Mouse (Mus musculus): ENCODE measurements at regions not wholly inside any gene's neighbourhood (a gene's known extent, or its start where the extent isn't known, plus 50 kb on each side); places are given as distances from the start of the nearest gene placed in this dataset.

DNA sequence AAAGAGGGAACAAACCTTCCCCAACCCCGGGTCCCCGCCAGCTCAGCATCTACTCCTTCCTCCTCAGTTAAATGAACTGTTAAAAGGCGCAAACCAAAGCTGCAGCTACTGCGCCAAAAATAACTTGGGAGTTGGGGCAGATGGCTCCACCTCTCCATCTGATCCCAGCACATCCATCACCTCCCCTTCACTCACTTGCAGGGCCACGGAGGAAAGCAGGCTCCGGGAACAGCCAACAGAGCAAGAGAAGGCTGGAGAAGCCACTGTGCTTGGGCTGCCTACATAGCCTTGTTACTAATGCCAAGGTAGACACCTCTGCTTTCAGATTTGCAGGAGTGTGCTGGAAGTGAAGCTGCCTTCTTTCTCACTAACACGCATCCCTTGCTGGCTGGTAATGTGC lies 171.8 kb upstream of the Gm765 start:
- intact Hi-C loops (cut with DNase I) = loop anchor here (10.0 kb wide), 1 partner anchor 120 kb away; no protein-coding TSS in a partner anchor
- peak; percentile 32 to 48 for DNase-seq (ENCODE audit: low spot score in 2 of 2)

DNA sequence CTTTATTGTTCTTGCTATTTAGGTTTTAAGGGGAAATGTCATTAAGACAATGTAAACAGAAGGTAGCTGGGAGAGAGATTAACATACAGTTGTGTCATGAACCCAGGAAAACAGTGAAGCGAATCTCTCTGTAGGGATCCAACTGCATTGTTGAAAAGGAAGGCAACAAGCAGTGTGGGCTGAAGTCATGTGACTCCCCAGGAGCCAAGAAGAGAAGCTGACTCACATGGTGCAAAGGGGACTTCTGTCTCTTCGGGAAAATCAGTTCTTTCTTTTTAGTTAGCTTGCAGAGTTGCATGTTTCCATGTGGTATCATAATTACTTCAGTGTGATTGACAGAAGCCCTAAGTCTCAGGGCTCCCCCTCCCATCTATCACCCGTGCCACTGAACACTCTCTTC lies 170.7 kb upstream of the Gm765 start:
- DNase-seq (ENCODE audit: low spot score in 2 of 2) = no peak
- intact Hi-C loops (cut with DNase I) = loop anchor here (10.0 kb wide), 1 partner anchor 118 kb away; no protein-coding TSS in a partner anchor

DNA sequence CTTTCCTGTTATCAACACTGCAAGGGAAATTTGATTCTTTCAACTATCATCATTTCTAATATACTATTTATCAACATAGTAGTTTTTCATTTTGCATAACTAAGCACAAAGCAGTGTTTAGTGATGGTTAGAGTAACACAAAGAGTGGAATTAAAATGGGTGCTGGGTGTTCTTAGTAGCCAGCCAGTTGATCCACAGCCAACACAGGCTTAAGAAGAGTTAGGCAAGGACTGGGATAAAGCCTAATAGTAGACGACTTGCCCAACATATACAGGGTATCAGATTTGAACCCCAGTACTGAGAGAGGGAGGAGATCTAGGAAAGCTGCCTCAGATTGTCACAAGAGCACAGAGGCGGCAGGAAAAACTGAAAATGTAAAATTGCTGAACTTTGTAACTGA lies 160.2 kb upstream of the Gm765 start:
- DNase-seq (ENCODE audit: low spot score in 2 of 2) = no peak
- intact Hi-C loops (cut with DNase I) = no loop called here

DNA sequence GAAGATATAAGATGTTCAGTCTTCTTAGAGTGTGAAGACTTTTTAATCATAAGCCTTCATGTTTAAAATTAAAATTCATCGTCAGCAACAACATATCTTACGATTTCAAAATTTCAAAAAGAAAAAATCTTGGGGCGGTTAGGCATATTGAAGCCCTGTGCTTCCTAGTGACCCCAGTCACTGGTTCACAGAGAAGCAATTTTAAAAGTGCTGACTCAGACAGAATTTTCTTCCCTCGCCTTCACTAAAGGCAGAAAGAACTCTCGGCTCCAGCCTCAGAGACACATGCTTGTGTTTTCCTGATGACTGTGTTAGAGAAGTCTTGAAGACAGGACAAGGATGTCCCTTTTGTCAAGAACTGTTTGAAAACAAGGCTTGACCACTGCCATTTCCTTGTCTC lies 157.2 kb upstream of the Gm765 start:
- intact Hi-C loops (cut with DNase I) = no loop called here
- no peak for DNase-seq (ENCODE audit: low spot score in 2 of 2)

DNA sequence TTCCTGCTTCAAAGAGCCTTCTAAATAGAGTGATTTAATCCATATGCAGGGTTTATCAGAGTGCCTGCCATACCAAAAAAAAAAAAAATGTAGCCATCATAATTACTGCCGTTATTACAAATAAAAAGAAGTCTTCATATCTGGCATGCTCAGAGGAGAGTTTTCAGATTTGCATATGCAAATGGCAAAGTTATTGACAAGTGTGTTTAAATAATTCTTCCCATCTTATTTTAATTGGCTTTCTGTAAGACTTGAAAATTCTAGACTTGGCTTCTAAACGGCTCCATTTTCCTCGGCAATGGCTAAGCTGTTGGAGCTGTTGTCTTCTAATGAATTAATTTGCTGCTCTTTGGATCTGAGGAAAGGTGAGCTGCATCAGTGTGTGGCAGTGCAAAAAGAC lies 144.1 kb upstream of the Gm765 start:
- DNase-seq (ENCODE audit: low spot score in 2 of 2) = no peak
- intact Hi-C loops (cut with DNase I) = no loop called here

DNA sequence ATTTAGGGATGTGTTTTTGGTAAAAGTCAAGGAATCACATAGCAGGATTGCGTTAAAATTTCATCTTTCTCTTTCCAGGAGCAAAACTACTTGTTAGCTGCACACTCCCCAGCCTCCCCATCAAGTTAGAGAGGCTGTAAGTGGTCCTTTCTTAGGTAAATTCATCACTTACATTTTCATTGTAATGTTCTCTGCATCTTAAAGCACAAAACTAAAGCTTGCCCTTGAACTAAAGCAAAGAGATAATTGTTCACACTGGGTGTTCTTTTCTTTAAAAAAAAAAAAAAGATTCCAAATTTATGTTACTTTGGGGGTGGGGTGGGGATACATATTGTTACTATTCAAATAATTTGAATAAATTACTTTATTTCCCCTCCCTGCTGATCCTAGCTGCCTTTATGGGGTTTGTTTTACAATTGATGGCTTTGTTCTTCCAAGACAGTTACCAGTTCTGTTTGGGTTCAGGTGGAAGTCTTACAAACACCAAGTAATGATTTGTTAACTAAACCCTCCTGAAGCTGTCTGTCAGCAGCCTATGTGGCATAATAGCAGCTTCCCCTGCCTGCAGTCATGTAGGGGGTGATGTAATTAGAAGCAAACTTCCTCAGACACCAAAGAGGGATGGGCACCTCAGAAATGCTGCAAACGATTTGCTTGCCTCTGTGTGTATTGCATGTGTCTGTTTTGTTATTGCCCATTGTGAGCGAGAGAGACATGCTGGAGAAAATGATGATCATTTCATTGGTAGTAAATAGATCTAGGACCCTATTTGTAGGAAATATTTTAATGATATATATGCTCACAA lies 141.0 kb upstream of the Gm765 start:
- intact Hi-C loops (cut with DNase I) = no loop called here
- no peak for DNase-seq (ENCODE audit: low spot score in 2 of 2)

DNA sequence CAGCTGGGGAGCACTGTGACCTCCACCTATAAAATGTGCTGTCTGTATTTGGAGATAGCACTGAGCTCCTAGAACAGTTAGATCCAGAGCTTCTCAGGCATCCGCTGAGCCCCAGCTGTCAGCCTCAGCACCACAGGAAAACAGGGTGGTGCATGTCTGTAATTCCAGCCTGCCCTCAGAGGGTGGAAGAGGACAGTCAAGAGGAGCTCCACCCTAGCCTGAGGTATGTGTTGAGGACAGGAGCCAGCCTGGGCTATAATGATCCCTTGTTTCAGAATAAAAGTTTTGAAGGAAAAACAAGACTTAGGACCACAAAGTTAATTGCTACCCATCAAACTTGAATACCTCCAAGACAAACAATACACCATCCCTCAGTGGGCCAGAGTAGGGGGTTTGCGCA lies 139.8 kb upstream of the Gm765 start:
- DNase-seq (ENCODE audit: low spot score in 2 of 2) = no peak
- intact Hi-C loops (cut with DNase I) = no loop called here

DNA sequence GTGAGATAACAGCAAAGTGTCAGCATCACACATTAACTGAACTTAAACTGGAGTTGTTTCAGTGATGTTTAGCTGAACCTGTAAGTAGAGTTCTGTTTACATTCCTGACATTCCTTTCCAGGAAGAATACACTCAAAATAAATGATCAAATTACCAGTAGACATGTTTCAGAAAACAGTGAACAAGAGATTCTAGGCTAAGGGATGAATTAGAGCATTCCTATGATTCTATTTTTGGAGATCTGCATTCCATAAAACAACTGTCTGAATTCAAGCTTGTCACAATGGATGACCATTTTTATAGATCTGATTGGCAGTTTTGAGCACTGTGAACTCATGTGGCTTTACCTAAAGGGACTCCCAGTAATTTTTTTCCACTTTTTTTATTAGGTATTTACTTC lies 125.0 kb upstream of the Gm765 start:
- DNase-seq (ENCODE audit: low spot score in 2 of 2) = no peak
- intact Hi-C loops (cut with DNase I) = no loop called here

DNA sequence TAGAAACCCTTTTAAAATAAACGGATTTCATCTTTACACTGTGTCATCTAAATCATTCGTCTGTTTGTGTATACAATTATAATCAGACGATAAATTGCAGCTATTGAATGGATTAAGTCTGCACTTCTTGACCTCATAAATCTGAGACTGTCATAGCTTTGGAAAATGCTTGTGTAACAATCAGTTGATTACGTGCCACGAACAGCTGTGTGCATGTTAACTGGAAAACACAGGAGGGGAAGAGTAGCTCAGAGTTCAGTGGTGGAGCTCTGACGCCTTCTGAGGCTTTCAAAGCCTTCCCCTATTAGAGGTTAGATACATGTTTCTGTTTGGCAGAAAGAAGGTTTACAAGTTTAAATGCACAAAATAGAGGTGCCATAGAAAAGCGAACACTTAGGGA lies 109.7 kb upstream of the Gm765 start:
- no peak for DNase-seq (ENCODE audit: low spot score in 2 of 2)
- intact Hi-C loops (cut with DNase I) = no loop called here

DNA sequence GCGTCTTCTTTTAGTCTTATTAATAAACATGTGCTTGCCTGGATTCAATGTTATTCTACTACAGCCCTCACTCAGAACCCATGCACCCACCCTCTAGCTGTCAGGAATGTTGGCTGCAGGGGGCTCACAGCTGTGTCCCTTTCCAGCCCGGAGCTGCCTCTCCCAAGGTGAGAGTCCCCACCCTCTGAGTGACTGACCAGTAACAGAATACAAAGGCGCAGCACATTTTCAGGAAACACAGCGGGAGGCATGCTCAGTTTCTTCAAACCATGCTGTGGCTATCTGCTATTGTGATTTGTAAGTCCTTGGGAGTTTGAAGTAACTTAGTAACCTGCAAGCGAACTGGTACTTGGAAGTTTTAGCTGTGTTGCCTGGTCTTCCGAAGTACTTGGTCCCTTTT lies 93.1 kb upstream of the Gm765 start:
- intact Hi-C loops (cut with DNase I) = no loop called here
- DNase-seq (ENCODE audit: low spot score in 2 of 2) = no peak

DNA sequence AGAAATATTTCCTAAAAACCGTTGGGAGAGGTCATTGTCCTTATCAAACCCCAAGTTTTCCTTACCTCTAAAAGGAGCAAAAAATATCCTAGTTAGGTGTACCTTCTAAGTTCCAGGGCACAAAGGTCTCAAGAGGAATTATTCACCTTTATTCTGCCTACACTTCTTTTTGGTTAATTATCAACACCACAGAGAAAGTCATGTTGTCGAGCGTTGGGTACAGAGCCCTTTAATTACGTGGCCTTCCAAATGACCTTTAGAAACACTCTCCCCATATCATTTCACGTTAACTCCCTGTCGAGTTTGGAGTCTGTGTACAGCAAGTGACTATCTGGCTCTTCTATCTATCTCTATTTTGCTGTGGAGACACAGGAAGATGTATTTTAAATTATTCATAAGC lies 90.7 kb upstream of the Gm765 start:
- intact Hi-C loops (cut with DNase I) = no loop called here
- no peak for DNase-seq (ENCODE audit: low spot score in 2 of 2)

DNA sequence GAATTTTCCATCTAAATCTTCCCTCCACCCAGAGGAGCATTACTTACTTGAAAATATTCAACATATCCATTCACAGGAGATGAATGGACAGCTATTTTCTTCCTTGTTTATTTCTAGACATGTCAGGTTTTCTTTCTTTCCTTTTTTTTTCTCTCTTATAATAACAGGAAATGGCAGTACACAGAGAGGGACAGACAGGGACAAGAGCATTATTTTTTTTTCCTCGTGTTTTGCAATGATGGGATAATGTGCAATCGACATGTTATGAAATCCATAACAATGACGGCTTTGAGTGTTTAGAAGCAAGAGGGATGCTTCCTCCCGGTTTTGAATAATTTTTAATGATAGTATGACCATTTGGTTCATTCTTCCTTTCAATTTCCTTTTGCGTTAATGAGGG lies 86.6 kb upstream of the Gm765 start:
- DNase-seq (ENCODE audit: low spot score in 2 of 2) = no peak
- intact Hi-C loops (cut with DNase I) = no loop called here

DNA sequence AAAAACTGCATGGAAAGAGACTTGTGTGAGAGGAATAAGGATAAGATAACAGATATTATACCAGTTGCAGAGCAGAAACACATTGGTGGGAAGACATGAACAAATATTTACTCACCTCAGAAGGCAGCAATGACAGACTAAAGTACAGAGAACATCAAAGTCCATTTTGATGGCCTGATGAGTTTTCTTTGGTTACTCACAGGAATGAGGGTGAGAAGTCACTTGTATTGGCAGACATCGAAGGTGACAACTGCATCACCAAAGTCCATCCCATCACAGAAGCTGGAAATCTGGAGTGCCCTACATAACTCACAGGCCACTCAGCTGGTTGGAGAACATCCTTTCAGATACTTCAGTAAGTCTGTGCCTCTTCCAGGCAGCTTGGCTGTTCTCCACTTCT lies 60.1 kb upstream of the Gm765 start:
- intact Hi-C loops (cut with DNase I) = no loop called here

DNA sequence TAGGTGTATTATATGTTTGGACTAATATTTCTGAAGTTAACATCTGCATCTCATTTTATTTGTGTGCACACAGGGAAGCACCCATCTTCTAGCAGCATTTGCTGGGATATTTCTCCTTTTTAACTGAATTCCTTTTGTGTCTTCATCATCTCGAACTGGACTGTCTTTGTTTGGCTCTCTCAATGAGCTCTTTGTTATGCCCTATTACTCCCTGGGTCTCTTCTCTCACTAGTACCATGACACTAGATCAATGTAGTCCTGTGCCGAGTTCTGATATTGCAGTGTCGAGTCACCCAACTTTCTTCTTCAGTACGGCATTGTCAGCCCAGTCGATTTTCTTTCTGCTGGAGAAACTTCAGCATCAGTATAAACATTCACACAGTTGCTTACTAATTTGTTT lies 52.0 kb upstream of the Gm765 start:
- intact Hi-C loops (cut with DNase I) = loop anchor here (10.0 kb wide), 1 partner anchor 120 kb away; no protein-coding TSS in a partner anchor
- no peak for DNase-seq (ENCODE audit: low spot score in 2 of 2)

More for the DNA sequence above, 60.1 kb upstream of the Gm765 start:
- no peak for DNase-seq (ENCODE audit: low spot score in 2 of 2)
